Mouse (Mus musculus): ENCODE data around the gene Gnaz. TPM values are rescaled to one million over a fixed set of nuclear protein-coding genes. Genes with fewer than 3 reads are reported as not detected.

Gnaz gene
- total and polyA plus RNA-seq, 2 experiments from 2014 or later: 106 to 140 TPM

DNA sequence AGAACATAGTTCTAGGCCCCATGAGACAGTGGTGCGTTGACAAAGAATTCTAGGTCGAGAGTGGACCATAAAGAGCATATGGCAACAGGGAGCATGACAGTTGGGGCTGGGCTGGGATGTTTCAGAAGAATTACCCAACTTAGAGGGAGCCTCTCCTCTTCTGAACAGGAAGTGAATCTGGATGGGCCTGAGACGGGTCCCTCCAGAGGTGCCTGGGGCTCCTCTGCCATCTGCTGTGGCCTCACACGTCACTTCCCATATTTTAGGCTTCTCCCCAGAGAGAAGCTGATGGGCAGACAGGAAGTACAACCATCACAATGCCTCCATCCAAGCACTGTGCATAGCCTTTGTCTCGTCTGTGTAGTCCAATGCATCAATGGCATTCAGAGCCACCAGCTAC, 88.7 kb downstream of the Gnaz start:
- TF ChIP-seq CTCF (IDR thresholded peaks at IDR 0.05; ENCODE audit: low read depth): no peak
- Histone ChIP-seq H3K9ac (no peak overlapping the region), H3K4me2 (ENCODE audit: low read depth) (no peak overlapping the region), H3K4me3 (ENCODE audit: low read depth, low read length) (no peak overlapping the region), H3K27ac (ENCODE audit: low read depth, low read length) (no peak overlapping the region), H3K36me3 (ENCODE audit: insufficient read depth) (no peaks in the 10 kb centered on the region; the same call in 1 of the 2 replicates), H3K4me1 (ENCODE audit: insufficient read depth) (peaks cover 15% of the 10 kb centered on the region; the same call in 1 of the 2 replicates), H3K27me3 (ENCODE audit: insufficient read depth, low read length) (no peaks in the 10 kb centered on the region), H3K9me3 (ENCODE audit: low read length) (no peaks in the 10 kb centered on the region)
- DNase-seq: no peak
- no peak for ATAC-seq
- WGBS: 75% methylated on average over 5 of the region's 5 CpGs

DNA sequence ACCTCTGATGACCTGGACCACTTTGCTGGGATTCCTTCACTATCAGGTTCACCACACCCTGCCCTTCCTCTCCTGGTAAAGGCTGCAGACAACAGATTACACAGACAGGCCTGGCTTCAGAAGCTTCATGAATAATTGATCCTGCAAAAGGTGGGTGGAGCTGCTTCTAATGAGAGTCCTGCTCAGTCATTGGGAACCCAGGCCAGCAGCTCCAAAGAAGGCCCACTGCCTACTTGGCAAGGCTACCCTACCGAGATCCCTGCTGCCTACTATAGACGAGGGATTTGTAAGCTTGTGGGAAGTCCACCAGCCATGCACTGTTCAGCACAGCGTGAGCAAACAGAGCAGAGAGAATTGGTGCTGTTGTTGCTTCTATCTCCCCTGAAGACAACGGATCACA, 89.3 kb downstream of the Gnaz start:
- Histone ChIP-seq H3K27me3 (ENCODE audit: insufficient read depth, low read length) (no peaks in the 10 kb centered on the region), H3K4me3 (ENCODE audit: low read depth, low read length) (no peak overlapping the region), H3K4me2 (ENCODE audit: low read depth) (no peak overlapping the region), H3K36me3 (ENCODE audit: insufficient read depth) (no peaks in the 10 kb centered on the region; the same call in 1 of the 2 replicates), H3K9me3 (ENCODE audit: low read length) (no peaks in the 10 kb centered on the region), H3K4me1 (ENCODE audit: insufficient read depth) (peaks cover 15% of the 10 kb centered on the region; the same call in 1 of the 2 replicates), H3K9ac (no peak overlapping the region), H3K27ac (ENCODE audit: low read depth, low read length) (no peak overlapping the region)
- WGBS: 5% methylated on average over 4 of the region's 4 CpGs
- ATAC-seq (peak; percentile 15), DNase-seq (peak; percentile 42)
- TF ChIP-seq CTCF (IDR thresholded peaks at IDR 0.05; ENCODE audit: low read depth): no peak

DNA sequence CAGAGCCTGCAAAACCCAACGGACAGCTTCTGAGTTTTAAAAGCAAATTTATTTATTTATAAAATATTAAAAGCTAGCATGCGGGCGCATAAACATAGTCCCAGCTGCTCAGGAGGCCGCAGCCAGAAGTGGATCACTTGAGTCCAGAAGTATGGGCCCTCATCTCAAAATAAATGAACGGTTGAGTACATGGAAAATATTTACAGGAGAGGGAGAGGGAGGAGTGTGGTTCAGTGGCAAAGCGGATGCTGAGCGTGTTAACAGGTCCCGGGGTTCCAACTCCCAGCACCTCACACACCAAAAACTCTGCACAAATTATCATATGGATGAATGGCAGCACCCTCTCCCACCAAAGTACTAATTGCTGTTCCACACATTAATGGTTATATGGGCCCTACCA, 91.4 kb downstream of the Gnaz start:
- WGBS: 77% methylated on average over 8 of the region's 8 CpGs
- TF ChIP-seq CTCF (IDR thresholded peaks at IDR 0.05; ENCODE audit: low read depth): no peak

DNA sequence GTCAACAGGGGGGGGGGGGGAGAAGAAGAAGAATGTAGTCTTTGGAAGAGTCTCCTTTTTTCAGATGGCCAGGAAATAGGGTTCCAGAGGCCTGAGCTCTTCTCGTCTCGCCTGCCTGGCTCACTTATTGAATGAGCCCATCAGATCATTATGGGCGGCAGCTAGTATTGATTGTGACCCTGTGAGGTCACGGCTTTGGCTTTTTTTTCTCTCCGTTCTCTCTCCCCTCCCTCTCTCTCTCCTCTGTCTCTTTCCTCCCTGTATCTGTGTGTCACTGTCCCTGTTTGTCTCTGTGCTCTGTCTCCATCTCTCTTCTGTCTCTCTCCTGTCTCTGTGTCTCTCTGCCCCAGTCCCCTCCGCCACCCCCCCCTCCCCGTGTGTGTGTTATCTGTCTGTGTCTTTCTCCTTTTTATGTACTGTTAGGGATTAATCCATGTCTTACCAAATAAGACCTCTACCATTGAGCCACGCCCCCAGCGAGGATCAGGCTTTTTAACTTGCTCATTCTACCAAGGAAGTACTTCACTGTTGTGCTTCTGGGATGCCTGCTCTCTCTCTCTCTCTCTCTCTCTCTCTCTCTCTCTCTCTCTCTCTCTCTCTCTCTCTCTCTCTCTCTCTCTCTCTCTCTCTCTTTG, 91.9 kb downstream of the Gnaz start:
- H3K27ac ChIP-seq (ENCODE audit: low read depth, low read length): no peak overlapping the region
- H3K4me3 ChIP-seq (ENCODE audit: low read depth, low read length): no peak overlapping the region
- H3K4me2 ChIP-seq (ENCODE audit: low read depth): peak overlapping the region; percentile 88; the same call in 1 of the 2 replicates
- H3K4me1 ChIP-seq (ENCODE audit: insufficient read depth): peaks cover 29% of the 10 kb centered on the region
- H3K9ac ChIP-seq: no peak overlapping the region
- DNase-seq (no peak), ATAC-seq (no peak)
- no peaks in the 10 kb centered on the region for H3K36me3 ChIP-seq (ENCODE audit: insufficient read depth)
- no peak for TF ChIP-seq CTCF (IDR thresholded peaks at IDR 0.05; ENCODE audit: low read depth)
- no peaks in the 10 kb centered on the region for H3K27me3 ChIP-seq (ENCODE audit: insufficient read depth, low read length)
- WGBS: 18% methylated on average over 9 of the region's 9 CpGs
- no peaks in the 10 kb centered on the region for H3K9me3 ChIP-seq (ENCODE audit: low read length)

More for the DNA sequence above, 91.4 kb downstream of the Gnaz start:
- no peaks in the 10 kb centered on the region for H3K9me3 ChIP-seq (ENCODE audit: low read length)
- ATAC-seq (no peak), DNase-seq (no peak)
- H3K27ac ChIP-seq (ENCODE audit: low read depth, low read length): no peak overlapping the region
- no peak overlapping the region for H3K4me2 ChIP-seq (ENCODE audit: low read depth)
- peaks cover 24% of the 10 kb centered on the region for H3K4me1 ChIP-seq (ENCODE audit: insufficient read depth)
- H3K36me3 ChIP-seq (ENCODE audit: insufficient read depth): no peaks in the 10 kb centered on the region
- no peak overlapping the region for H3K4me3 ChIP-seq (ENCODE audit: low read depth, low read length)
- H3K27me3 ChIP-seq (ENCODE audit: insufficient read depth, low read length): no peaks in the 10 kb centered on the region
- H3K9ac ChIP-seq: no peak overlapping the region

- TF ChIP-seq CTCF (IDR thresholded peaks at IDR 0.05; ENCODE audit: low read depth): peak; percentile 82
- Histone ChIP-seq H3K27ac (ENCODE audit: low read depth, low read length) (no peak overlapping the region), H3K9me3 (ENCODE audit: low read length) (no peaks in the 10 kb centered on the region), H3K27me3 (ENCODE audit: insufficient read depth, low read length) (no peaks in the 10 kb centered on the region), H3K4me3 (ENCODE audit: low read depth, low read length) (peak overlapping the region; percentile 94; the same call in 1 of the 2 replicates), H3K9ac (no peak overlapping the region), H3K36me3 (ENCODE audit: insufficient read depth) (no peaks in the 10 kb centered on the region), H3K4me2 (ENCODE audit: low read depth) (peak overlapping the region; percentile 88), H3K4me1 (ENCODE audit: insufficient read depth) (peaks cover 34% of the 10 kb centered on the region)
- DNase-seq: peak; percentile 84
- WGBS: 1% methylated on average over 11 of the region's 11 CpGs
- peak; percentile 57; the same call in 1 of the 2 replicates for ATAC-seq
These were observed 92.4 kb downstream of the Gnaz start for GRCm38 (mm10) chr10:75059396-75059795.

GRCm38 (mm10) chr10:75060217-75060842, 93.4 kb downstream of the Gnaz start, which contains the start of gene Bcr:
Gene Bcr (plus strand): TSS chr10:75060592.
- peaks cover 40% of the 10 kb centered on the region for H3K4me1 ChIP-seq (ENCODE audit: insufficient read depth)
- no peaks in the 10 kb centered on the region for H3K9me3 ChIP-seq (ENCODE audit: low read length)
- peak; percentile 84 for DNase-seq
- peak within 1 kb of the TSS; percentile 88 for H3K4me2 ChIP-seq (ENCODE audit: low read depth)
- peak; percentile 90 for ATAC-seq
- no peaks in the 10 kb centered on the region for H3K36me3 ChIP-seq (ENCODE audit: insufficient read depth)
- WGBS: 3% methylated on average over 56 of the region's 73 CpGs
- peak within 1 kb of the TSS; percentile 88 for H3K27ac ChIP-seq (ENCODE audit: low read depth, low read length)
- no peaks in the 10 kb centered on the region for H3K27me3 ChIP-seq (ENCODE audit: insufficient read depth, low read length)
- peak within 1 kb of the TSS; percentile 94 for H3K4me3 ChIP-seq (ENCODE audit: low read depth, low read length)
- TF ChIP-seq CTCF (IDR thresholded peaks at IDR 0.05; ENCODE audit: low read depth): no peak
- peak within 1 kb of the TSS; percentile 87 for H3K9ac ChIP-seq

GRCm38 (mm10) chr10:75060843-75061235, 93.9 kb downstream of the Gnaz start:
- Histone ChIP-seq H3K9ac (peak overlapping the region; percentile 87), H3K27ac (ENCODE audit: low read depth, low read length) (peak overlapping the region; percentile 88), H3K36me3 (ENCODE audit: insufficient read depth) (0 out of 2 replicates have a peak, but pooled peaks cover 4% of the 10 kb centered on the region), H3K4me3 (ENCODE audit: low read depth, low read length) (peak overlapping the region; percentile 94), H3K4me2 (ENCODE audit: low read depth) (peak overlapping the region; percentile 88), H3K9me3 (ENCODE audit: low read length) (no peaks in the 10 kb centered on the region), H3K27me3 (ENCODE audit: insufficient read depth, low read length) (no peaks in the 10 kb centered on the region), H3K4me1 (ENCODE audit: insufficient read depth) (peaks cover 43% of the 10 kb centered on the region)
- TF ChIP-seq CTCF (IDR thresholded peaks at IDR 0.05; ENCODE audit: low read depth): no peak
- DNase-seq (peak; percentile 51), ATAC-seq (peak; percentile 41)
- WGBS: 4% methylated on average over 45 of the region's 48 CpGs

All from forebrain, postnatal 0 days (tissue).